Comparison of ENCODE assay signal across 25 mouse cellular contexts in genomic region chr4:41388616-41389015, GRCm38 (mm10). TPM values are rescaled to one million over a fixed set of nuclear protein-coding genes. Genes with fewer than 3 reads are reported as not detected.
DNase-seq lines count a peak whose midpoint lies in the region; ATAC-seq lines count a peak whose summit lies in the region.
"Had no signal": no experiment of that assay in that cellular context is flagged by ENCODE, and none has a peak within 500 bp of the region (broad histone marks: within the 10 kb centered on the region; RNA-seq: fewer than 3 reads in every experiment).

No protein-coding gene starts in this region.

- H3K27ac ChIP-seq in heart, embryonic 11.5 days (ENCODE audit: low read depth, low read length): peak overlapping the region; percentile 38; the same call in 1 of the 2 replicates
- H3K27ac ChIP-seq in liver, embryonic 12.5 days: peak overlapping the region; percentile 96
- peak overlapping the region; percentile 96 for H3K27ac ChIP-seq in liver, embryonic 15.5 days (replicated peaks)
- H3K27ac ChIP-seq: forebrain, embryonic 13.5 days; heart, embryonic 15.5 days; hindbrain, embryonic 13.5 days; kidney, postnatal 0 days; stomach, embryonic 15.5 days had no signal

- no peak for DNase-seq in heart, adult 8-10 months (ENCODE audit: low spot score)
- DNase-seq in kidney, adult 9 months: peak; percentile 22
- no peak for DNase-seq in kidney, adult 11 months
- DNase-seq in layer of hippocampus, adult 18-20 months (ENCODE audit: low spot score in 2 of 2): no peak
- DNase-seq in thymus, postnatal 0 days (ENCODE audit: low spot score): no peak
- DNase-seq: adrenal gland, adult 8-10 months; cerebellum, adult 2 months; cerebellum, postnatal 14 days; heart, postnatal 4 days; layer of hippocampus, adult 9-11 months; lung, postnatal 36 days; midbrain, embryonic 14.5 days; retina, postnatal 1 day; right cerebral cortex, postnatal 14 days; thymus, postnatal 14 days had no signal

- WGBS in heart, embryonic 11.5 days (ENCODE audit: insufficient replicate concordance): 91% methylated on average over 5 of the region's 5 CpGs
- WGBS in liver, embryonic 12.5 days (ENCODE audit: insufficient replicate concordance): 83% methylated on average over 5 of the region's 5 CpGs
- WGBS in liver, embryonic 15.5 days (ENCODE audit: insufficient replicate concordance): 79% methylated on average over 5 of the region's 5 CpGs

- H3K27me3 ChIP-seq in heart, embryonic 11.5 days (ENCODE audit: control insufficient read depth, insufficient read depth, low read length): no peaks in the 10 kb centered on the region
- H3K27me3 ChIP-seq in liver, embryonic 12.5 days (replicated peaks): no peaks in the 10 kb centered on the region
- H3K27me3 ChIP-seq in liver, embryonic 15.5 days: no peaks in the 10 kb centered on the region
- H3K27me3 ChIP-seq: CH12.LX; forebrain, embryonic 13.5 days; heart, embryonic 15.5 days; hindbrain, embryonic 13.5 days; stomach, embryonic 15.5 days had no signal

- peak overlapping the region; percentile 2; the same call in 1 of the 2 replicates for H3K4me3 ChIP-seq in heart, embryonic 11.5 days (ENCODE audit: low read depth, low read length)
- H3K4me3 ChIP-seq in liver, embryonic 12.5 days: peak overlapping the region; percentile 44
- H3K4me3 ChIP-seq in liver, embryonic 15.5 days (replicated peaks): peak overlapping the region; percentile 51
- H3K4me3 ChIP-seq: forebrain, embryonic 13.5 days; heart, embryonic 15.5 days; hindbrain, embryonic 13.5 days; stomach, embryonic 15.5 days had no signal

- H3K36me3 ChIP-seq in heart, embryonic 11.5 days (ENCODE audit: control insufficient read depth, insufficient read depth, low read length): peaks cover 32% of the 10 kb centered on the region
- peaks cover 89% of the 10 kb centered on the region for H3K36me3 ChIP-seq in liver, embryonic 12.5 days
- H3K36me3 ChIP-seq in liver, embryonic 15.5 days (replicated peaks): peaks cover 91% of the 10 kb centered on the region

- no peak overlapping the region; the same call in 1 of the 2 replicates for H3K9ac ChIP-seq in heart, embryonic 11.5 days (ENCODE audit: low read depth, low read length)
- H3K9ac ChIP-seq in liver, embryonic 12.5 days: peak overlapping the region; percentile 68
- H3K9ac ChIP-seq in liver, embryonic 15.5 days: peak overlapping the region; percentile 45
- H3K9ac ChIP-seq: forebrain, embryonic 13.5 days; heart, embryonic 15.5 days; hindbrain, embryonic 13.5 days; stomach, embryonic 15.5 days had no signal

- peak overlapping the region; percentile 20 for H3K4me2 ChIP-seq in heart, embryonic 11.5 days
- H3K4me2 ChIP-seq in liver, embryonic 12.5 days: peak overlapping the region; percentile 56
- H3K4me2 ChIP-seq in liver, embryonic 15.5 days: peak overlapping the region; percentile 60
- H3K4me2 ChIP-seq: forebrain, embryonic 13.5 days; heart, embryonic 15.5 days; hindbrain, embryonic 13.5 days; stomach, embryonic 15.5 days had no signal

- no peaks in the 10 kb centered on the region for H3K9me3 ChIP-seq in heart, embryonic 11.5 days (replicated peaks; ENCODE audit: control insufficient read depth, low read length)
- H3K9me3 ChIP-seq in liver, embryonic 12.5 days (replicated peaks): no peaks in the 10 kb centered on the region
- no peaks in the 10 kb centered on the region for H3K9me3 ChIP-seq in liver, embryonic 15.5 days (replicated peaks)
- H3K9me3 ChIP-seq: forebrain, embryonic 13.5 days; heart, embryonic 15.5 days; hindbrain, embryonic 13.5 days; stomach, embryonic 15.5 days had no signal

- no peak for ATAC-seq in heart, embryonic 11.5 days (replicated peaks; ENCODE audit: insufficient number of reproducible peaks, low FRiP score, low TSS enrichment)
- ATAC-seq in liver, embryonic 12.5 days: no peak
- ATAC-seq in liver, embryonic 15.5 days (ENCODE audit: insufficient read depth): no peak
- ATAC-seq: activated CD4-positive, CD25-positive, alpha-beta regulatory T cell, adult 4 months; forebrain, embryonic 13.5 days had no signal

- H3K4me1 ChIP-seq in heart, embryonic 11.5 days (ENCODE audit: control insufficient read depth, insufficient read depth, low read length): peaks cover 5% of the 10 kb centered on the region; the same call in 1 of the 2 replicates
- H3K4me1 ChIP-seq in liver, embryonic 12.5 days: peaks cover 39% of the 10 kb centered on the region
- H3K4me1 ChIP-seq in liver, embryonic 15.5 days (replicated peaks): peaks cover 43% of the 10 kb centered on the region
- H3K4me1 ChIP-seq: forebrain, embryonic 13.5 days; heart, embryonic 15.5 days; hindbrain, embryonic 13.5 days; stomach, embryonic 15.5 days had no signal

RNA-seq across cellular contexts. Expression of gene Ubap1, which starts 39.8 kb away (rescaled TPM):
- polyA plus RNA-seq in heart, embryonic 11.5 days (2014; fragmentation: Nextera tagmentation; extraction: Ambion mirVana): 52.3 and 52.6 TPM in 2 replicates
- total RNA-seq in heart, adult 8-10 months (2022): 10 to 100 TPM; 31.8 to 37.4 (median 33.7) TPM
- polyA plus RNA-seq in liver, embryonic 12.5 days (2016; fragmentation: Nextera tagmentation; extraction: Ambion mirVana): 28.3 and 28.5 TPM in 2 replicates
- 32.4 and 34.2 TPM in 2 replicates for polyA plus RNA-seq in liver, embryonic 15.5 days (2015; fragmentation: Nextera tagmentation; extraction: Ambion mirVana)
- total RNA-seq in layer of hippocampus, adult 18-20 months (2021): 10 to 100 TPM; 53.7 to 54.0 TPM
- 37.2 and 43.2 TPM in 2 replicates for polyA plus RNA-seq in thymus, postnatal 0 days (2015; fragmentation: Nextera tagmentation; extraction: Ambion mirVana)

Comparison
In these comparisons a context has a peak if more than half of its experiments do, and no peak if none do; other contexts are left out.
1. H3K27ac ChIP-seq: peak in every context shown above with its lines; median percentile 96 in liver, embryonic 12.5 days; 96 in liver, embryonic 15.5 days; 38 in heart, embryonic 11.5 days.